Mouse (Mus musculus) thymus, adult 2 months (tissue): ENCODE data around the gene Hspb8. TPM values are rescaled to one million over a fixed set of nuclear protein-coding genes. Genes with fewer than 3 reads are reported as not detected.

Source experiments
- DNase-seq: peaks from one replicate; pipeline ENCODE4 v3.0.0; 2021
- H3K27ac ChIP-seq: fragments of 200-500 bp; 2 replicates; pipeline ENCODE4 v1.5.1; 2012; ENCODE audit warnings: low read length, control low read depth; ENCODE audit not compliant: control insufficient read depth, insufficient read depth
- H3K27me3 ChIP-seq: fragments of 200-500 bp; 2 replicates; pipeline ENCODE4 v1.6.1; 2012; ENCODE audit warnings: mild to moderate bottlenecking, low read length, moderate library complexity, mixed read lengths; ENCODE audit not compliant: control insufficient read depth, insufficient read depth
- H3K36me3 ChIP-seq: fragments of 200-500 bp; 2 replicates; pipeline ENCODE4 v1.6.1; 2012; ENCODE audit warnings: mild to moderate bottlenecking, low read length, moderate library complexity; ENCODE audit not compliant: control insufficient read depth, insufficient read depth
- H3K4me1 ChIP-seq: fragments of 200-500 bp; replicated peaks from 2 replicates; pipeline ENCODE4 v1.6.1; 2012; ENCODE audit warnings: low read length; ENCODE audit not compliant: control insufficient read depth, insufficient read depth
- H3K4me3 ChIP-seq: fragments of 200-500 bp; 2 replicates; pipeline ENCODE4 v1.5.1; 2012; ENCODE audit warnings: mild to moderate bottlenecking, low read length, control low read depth, moderate library complexity; ENCODE audit not compliant: control insufficient read depth, insufficient read depth
- CTCF ChIP-seq: fragments of 200-500 bp; IDR thresholded peaks from 2 replicates; pipeline ENCODE4 v1.5.1; 2012; ENCODE audit warnings: mild to moderate bottlenecking, control low read depth, low read length, moderate library complexity, borderline replicate concordance; ENCODE audit not compliant: control insufficient read depth, poor library complexity, insufficient read depth; ENCODE audit errors: extremely low read depth
- POLR2A ChIP-seq: fragments of 200-500 bp; IDR thresholded peaks from 2 replicates; pipeline ENCODE4 v1.6.1; 2012; ENCODE audit warnings: mild to moderate bottlenecking, low read length, control low read depth, moderate library complexity; ENCODE audit not compliant: control insufficient read depth, poor library complexity, insufficient read depth; ENCODE audit errors: extremely low read depth
- WGBS: fragments of 180-500 bp; shearing (Covaris S2); methylation state at CpG from one replicate; pipeline ENCODE4 v1.1.7; 2018; 5-methylcytosine and 5-hydroxymethylcytosine counted together
- polyA plus RNA-seq: library from polyadenylated mRNA; depleted of rRNA; stranded (reverse); fragments of >200 nt; gene quantifications from 2 replicates; pipeline ENCODE4 v1.2.3, GENCODE M21; 2012

Hspb8 gene
- polyA plus RNA-seq, 1 experiment, result 48.9 TPM

GRCm38 (mm10) chr5:116450901-116451300 is 28.2 kb upstream of the Hspb8 start:
- DNase-seq, result no peak
- no peak overlapping the region for H3K4me3 ChIP-seq
- 90% methylated on average over 8 of the region's 8 CpGs for WGBS
- no peaks in the 10 kb centered on the region for H3K36me3 ChIP-seq
- H3K27me3 ChIP-seq, result peaks cover 3% of the 10 kb centered on the region; the same call in 1 of the 2 replicates
- H3K27ac ChIP-seq, result no peak overlapping the region
- H3K4me1 ChIP-seq, result no peaks in the 10 kb centered on the region
- TF ChIP-seq POLR2A (no peak), CTCF (no peak)

GRCm38 (mm10) chr5:116449522-116450225 is 27.0 kb upstream of the Hspb8 start:
- H3K27me3 ChIP-seq, result peaks cover 3% of the 10 kb centered on the region; the same call in 1 of the 2 replicates
- no peaks in the 10 kb centered on the region for H3K4me1 ChIP-seq
- DNase-seq, result no peak
- TF ChIP-seq POLR2A (no peak), CTCF (no peak)
- WGBS, result 62% methylated on average over 8 of the region's 8 CpGs
- H3K27ac ChIP-seq, result no peak overlapping the region
- no peak overlapping the region for H3K4me3 ChIP-seq
- no peaks in the 10 kb centered on the region for H3K36me3 ChIP-seq

- no peak overlapping the region for H3K27ac ChIP-seq
- H3K27me3 ChIP-seq, result peaks cover 3% of the 10 kb centered on the region; the same call in 1 of the 2 replicates
- H3K4me3 ChIP-seq, result no peak overlapping the region
- DNase-seq, result no peak
- 17% methylated on average over 11 of the region's 11 CpGs for WGBS
- no peaks in the 10 kb centered on the region for H3K36me3 ChIP-seq
- TF ChIP-seq POLR2A (no peak), CTCF (no peak)
- no peaks in the 10 kb centered on the region for H3K4me1 ChIP-seq
These were observed 25.9 kb upstream of the Hspb8 start for GRCm38 (mm10) chr5:116448409-116449191.

- Histone ChIP-seq H3K36me3 (no peaks in the 10 kb centered on the region), H3K27me3 (no peaks in the 10 kb centered on the region; the same call in 1 of the 2 replicates), H3K4me1 (no peaks in the 10 kb centered on the region), H3K4me3 (no peak overlapping the region), H3K27ac (no peak overlapping the region)
- 50% methylated on average over 11 of the region's 11 CpGs for WGBS
- TF ChIP-seq POLR2A (no peak), CTCF (no peak)
- DNase-seq, result no peak
These were observed 25.2 kb upstream of the Hspb8 start for GRCm38 (mm10) chr5:116447821-116448350.

GRCm38 (mm10) chr5:116446552-116446951 is 23.9 kb upstream of the Hspb8 start:
- no peaks in the 10 kb centered on the region for H3K4me1 ChIP-seq
- no peak overlapping the region for H3K4me3 ChIP-seq
- DNase-seq, result no peak
- no peaks in the 10 kb centered on the region; the same call in 1 of the 2 replicates for H3K27me3 ChIP-seq
- TF ChIP-seq CTCF, result no peak
- TF ChIP-seq POLR2A, result no peak
- H3K27ac ChIP-seq, result no peak overlapping the region
- H3K36me3 ChIP-seq, result no peaks in the 10 kb centered on the region
- 65% methylated on average over 23 of the region's 23 CpGs for WGBS

- H3K4me1 ChIP-seq, result no peaks in the 10 kb centered on the region
- 70% methylated on average over 10 of the region's 10 CpGs for WGBS
- TF ChIP-seq POLR2A (no peak), CTCF (no peak)
- DNase-seq, result no peak
- no peak overlapping the region for H3K4me3 ChIP-seq
- H3K36me3 ChIP-seq, result no peaks in the 10 kb centered on the region
- no peak overlapping the region for H3K27ac ChIP-seq
- H3K27me3 ChIP-seq, result no peaks in the 10 kb centered on the region; the same call in 1 of the 2 replicates
These were observed 23.1 kb upstream of the Hspb8 start for GRCm38 (mm10) chr5:116445634-116446367.
